ENCODE assay signal across 7 mouse cellular contexts in the genomic region with DNA sequence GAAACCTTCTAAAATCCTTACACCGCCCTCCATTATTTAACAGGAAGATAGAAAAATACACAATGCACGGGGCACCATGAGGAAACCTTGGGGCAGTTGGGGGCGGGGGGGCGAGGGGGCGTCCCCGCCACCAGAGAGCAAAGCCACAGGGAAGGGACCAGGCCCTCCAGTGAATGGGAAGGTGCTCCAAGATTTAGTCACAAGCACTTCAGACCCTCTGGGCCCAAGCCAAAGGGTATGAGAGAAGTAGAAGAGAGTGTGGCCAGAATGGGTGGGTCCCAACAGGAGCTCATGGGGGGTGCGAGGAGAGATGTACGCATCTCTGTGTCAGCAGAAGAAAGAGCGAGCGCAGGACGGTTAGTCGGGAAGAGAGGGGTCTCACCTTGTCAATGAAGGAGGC. TPM values are rescaled to one million over a fixed set of nuclear protein-coding genes. Genes with fewer than 3 reads are reported as not detected.
DNase-seq lines count a peak whose midpoint lies in the region; ATAC-seq and TF ChIP-seq lines count a peak whose summit lies in the region.

No protein-coding gene starts in this region.

- no peak overlapping the region for H3K27ac ChIP-seq in testis, adult 2 months (ENCODE audit: control insufficient read depth, insufficient read depth, low read depth, low read length)
- no peak overlapping the region for H3K27ac ChIP-seq in hindbrain, embryonic 13.5 days
- peak overlapping the region; percentile 74 for H3K27ac ChIP-seq in lung, embryonic 14.5 days (ENCODE audit: low read depth)

- peaks cover 7% of the 10 kb centered on the region for H3K4me1 ChIP-seq in testis, adult 2 months (ENCODE audit: control insufficient read depth, insufficient read depth, low read length)
- peaks cover 41% of the 10 kb centered on the region for H3K4me1 ChIP-seq in hindbrain, embryonic 13.5 days (replicated peaks)
- no peaks in the 10 kb centered on the region; the same call in 1 of the 2 replicates for H3K4me1 ChIP-seq in lung, embryonic 14.5 days (ENCODE audit: insufficient read depth)

- no peak for TF ChIP-seq CTCF in testis, adult 2 months (IDR thresholded peaks at IDR 0.05; ENCODE audit: control insufficient read depth, insufficient read depth, insufficient replicate concordance, low read depth, low read length)
- no peak for TF ChIP-seq CTCF in lung, embryonic 14.5 days (IDR thresholded peaks at IDR 0.05; ENCODE audit: low read depth)

- ATAC-seq in hindbrain, embryonic 13.5 days (ENCODE audit: low FRiP score) = no peak
- 0 out of 2 replicates have a peak, but pooled peaks have one; percentile 10 for ATAC-seq in lung, embryonic 14.5 days (ENCODE audit: insufficient read depth)

- TF ChIP-seq POLR2A in testis, adult 2 months (IDR thresholded peaks at IDR 0.05; ENCODE audit: control insufficient read depth, low read depth, low read length) = no peak

- H3K4me2 ChIP-seq in hindbrain, embryonic 13.5 days = peak overlapping the region; percentile 49
- peak overlapping the region; percentile 62 for H3K4me2 ChIP-seq in lung, embryonic 14.5 days

- no peaks in the 10 kb centered on the region for H3K36me3 ChIP-seq in testis, adult 2 months (ENCODE audit: control insufficient read depth, insufficient read depth, low read length)
- no peaks in the 10 kb centered on the region for H3K36me3 ChIP-seq in hindbrain, embryonic 13.5 days
- H3K36me3 ChIP-seq in lung, embryonic 14.5 days (ENCODE audit: insufficient read depth) = peaks cover 9% of the 10 kb centered on the region; the same call in 1 of the 2 replicates

- 8% methylated on average over 12 of the region's 12 CpGs for WGBS in hindbrain, embryonic 13.5 days
- WGBS in lung, embryonic 14.5 days = 21% methylated on average over 12 of the region's 12 CpGs

- no peak for DNase-seq in testis, postnatal 10 days (ENCODE audit: low spot score)
- no peak for DNase-seq in lung, embryonic 14.5 days
- no peak for DNase-seq in thymus, postnatal 10 days (ENCODE audit: low spot score in 2 of 2)
- DNase-seq in cerebellum, postnatal 10 days = no peak
- no peak for DNase-seq in right cerebral cortex, adult 2 months (ENCODE audit: low spot score in 2 of 2)

- H3K9me3 ChIP-seq in hindbrain, embryonic 13.5 days = no peaks in the 10 kb centered on the region
- no peaks in the 10 kb centered on the region for H3K9me3 ChIP-seq in lung, embryonic 14.5 days (ENCODE audit: low read depth, low read length)

- peak overlapping the region; percentile 64 for H3K4me3 ChIP-seq in testis, adult 2 months (ENCODE audit: control insufficient read depth, low read depth, low read length)
- H3K4me3 ChIP-seq in hindbrain, embryonic 13.5 days = peak overlapping the region; percentile 23
- peak overlapping the region; percentile 47 for H3K4me3 ChIP-seq in lung, embryonic 14.5 days (ENCODE audit: low read depth, low read length)

- H3K27me3 ChIP-seq in testis, adult 2 months (ENCODE audit: control insufficient read depth, insufficient read depth, low read length) = no peaks in the 10 kb centered on the region
- H3K27me3 ChIP-seq in hindbrain, embryonic 13.5 days = peaks cover 72% of the 10 kb centered on the region
- peaks cover 38% of the 10 kb centered on the region for H3K27me3 ChIP-seq in lung, embryonic 14.5 days (ENCODE audit: insufficient read depth, low read length)

- H3K9ac ChIP-seq in hindbrain, embryonic 13.5 days = no peak overlapping the region
- H3K9ac ChIP-seq in lung, embryonic 14.5 days = peak overlapping the region; percentile 52

RNA-seq across cellular contexts. Expression of gene Krt8, which starts 0.8 kb away (rescaled TPM):
- 9.3 and 16.7 TPM in 2 replicates for polyA plus RNA-seq in testis, adult 2 months (2012; rRNA removed)
- polyA plus RNA-seq in hindbrain, embryonic 13.5 days (2015; fragmentation: Nextera tagmentation; extraction: Ambion mirVana) = 4.0 and 6.2 TPM in 2 replicates
- polyA plus RNA-seq in lung, embryonic 14.5 days (2014; fragmentation: Nextera tagmentation; extraction: Ambion mirVana) = 183 and 192 TPM in 2 replicates

RNA-seq across cellular contexts. Expression of gene Krt18, which starts 24.5 kb away (rescaled TPM):
- polyA plus RNA-seq in testis, adult 2 months (2012; rRNA removed) = 0.52 and 5.1 TPM in 2 replicates
- polyA plus RNA-seq in hindbrain, embryonic 13.5 days (2015; fragmentation: Nextera tagmentation; extraction: Ambion mirVana) = 7.6 and 14.2 TPM in 2 replicates
- 148 TPM in 2 replicates for polyA plus RNA-seq in lung, embryonic 14.5 days (2014; fragmentation: Nextera tagmentation; extraction: Ambion mirVana)

RNA-seq across cellular contexts. Expression of gene Krt78, which starts 49.4 kb away (rescaled TPM):
- 0.48 and 0.63 TPM in 2 replicates for polyA plus RNA-seq in testis, adult 2 months (2012; rRNA removed)
- polyA plus RNA-seq in hindbrain, embryonic 13.5 days (2015; fragmentation: Nextera tagmentation; extraction: Ambion mirVana) = not detected in 2 replicates
- 0.05 TPM in 2 replicates for polyA plus RNA-seq in lung, embryonic 14.5 days (2014; fragmentation: Nextera tagmentation; extraction: Ambion mirVana)

Comparison
In these comparisons a context has a peak if more than half of its experiments do, and no peak if none do; other contexts are left out.
1. RNA of gene Krt8, which starts 0.8 kb away (polyA plus RNA-seq): 183 to 192 TPM in lung, embryonic 14.5 days; 9.3 to 16.7 TPM in testis, adult 2 months and 4.0 to 6.2 TPM in hindbrain, embryonic 13.5 days; every median in the first group is over 10 times any median in the second.
2. Peak in every context shown above with its lines, with median percentiles within 50 percentile points of each other: H3K4me3 ChIP-seq.